In the genomic region with DNA sequence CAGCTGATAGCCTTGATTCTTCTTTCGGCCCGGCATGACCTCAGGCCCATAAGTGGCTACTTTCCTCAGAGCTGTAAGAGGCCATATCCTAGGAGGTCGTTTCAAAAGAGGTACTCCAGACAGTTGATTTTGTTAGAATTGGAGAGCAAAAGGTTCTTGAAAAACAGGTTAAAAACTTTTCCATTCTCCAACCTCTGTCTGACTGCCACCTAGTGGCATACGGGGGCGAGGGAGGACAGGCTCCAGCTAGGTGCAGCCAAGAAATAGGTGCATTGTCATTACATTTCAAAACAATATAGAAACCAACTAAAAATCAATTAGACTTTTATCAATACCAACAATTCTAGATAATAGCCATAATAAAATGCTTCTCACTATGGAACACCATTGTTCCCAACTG, we compare ENCODE assay signal across 8 mouse cellular contexts.
DNase-seq lines count a peak whose midpoint lies in the region; ATAC-seq and TF ChIP-seq lines count a peak whose summit lies in the region.

No protein-coding gene starts in this region.

- no peak overlapping the region for H3K4me3 ChIP-seq in layer of hippocampus, adult 2 months
- H3K4me3 ChIP-seq in CH12.LX (replicated peaks in 1 of 3; ENCODE audit: low read depth in 2 of 3, low read length in 2 of 3, poor library complexity in 1 of 3) = no peak overlapping the region

- dilution Hi-C loops in CH12.LX (cut with MboI; ENCODE audit: extremely low pct_ligation_motif_present, extremely low pct_unique_long_range_greater_than_20kb, low sequenced_read_pairs) = no loop called here

- in situ Hi-C loops in CH12.LX (cut with MboI; ENCODE audit: low pct_ligation_motif_present, low pct_unique_long_range_greater_than_20kb, low sequenced_read_pairs) = loop anchor here (25.0 kb wide), 1 partner anchor 188 kb away; a partner anchor contains a TSS

- no peaks in the 10 kb centered on the region for H3K79me2 ChIP-seq in CH12.LX (replicated peaks; ENCODE audit: control insufficient read depth, extremely low read depth, insufficient read depth, poor library complexity, severe bottlenecking)

- TF ChIP-seq EP300 in CH12.LX (IDR thresholded peaks at IDR 0.05; ENCODE audit: low read length) = no peak

- peak; percentile 55 for TF ChIP-seq RAD21 in CH12.LX (IDR thresholded peaks at IDR 0.05; ENCODE audit: low read depth, low read length)

- ATAC-seq in activated CD4-positive, CD25-positive, alpha-beta regulatory T cell, adult 4 months = no peak
- ATAC-seq in megakaryocyte, adult 5-6 weeks (ENCODE audit: poor library complexity, severe bottlenecking) = no peak

- TF ChIP-seq POLR2A in CH12.LX (IDR thresholded peaks at IDR 0.05; ENCODE audit: low read depth, low read length) = no peak

- peak; percentile 70 for TF ChIP-seq CTCF in layer of hippocampus, adult 2 months (conservative IDR thresholded peaks at IDR 0.05)
- peak; percentile 27 to 66 for TF ChIP-seq CTCF in CH12.LX (conservative IDR thresholded peaks at IDR 0.05 in 1 of 2, IDR thresholded peaks at IDR 0.05 in 1 of 2; ENCODE audit: low read depth in 2 of 2, low read length in 2 of 2)

- no peak overlapping the region for H3K9ac ChIP-seq in CH12.LX (ENCODE audit: insufficient read depth, low read depth)

- H3K4me1 ChIP-seq in CH12.LX (ENCODE audit: control insufficient read depth in 1 of 2, insufficient read depth in 2 of 2) = no peaks in the 10 kb centered on the region

- H3K4me2 ChIP-seq in CH12.LX (ENCODE audit: insufficient read depth, low read depth, poor library complexity, severe bottlenecking) = no peak overlapping the region

- H3K9me3 ChIP-seq in CH12.LX (replicated peaks; ENCODE audit: low read length) = no peaks in the 10 kb centered on the region

- H3K27ac ChIP-seq in layer of hippocampus, adult 2 months = no peak overlapping the region
- no peak overlapping the region for H3K27ac ChIP-seq in CH12.LX (ENCODE audit: insufficient read depth, low read depth)

- no peaks in the 10 kb centered on the region for H3K27me3 ChIP-seq in CH12.LX (replicated peaks)

- no peaks in the 10 kb centered on the region for H3K36me3 ChIP-seq in CH12.LX (replicated peaks in 1 of 2; ENCODE audit: control insufficient read depth in 1 of 2, insufficient read depth in 1 of 2, low read length in 1 of 2)

- peak; percentile 20 to 21 for DNase-seq in cerebellum, postnatal 10 days
- DNase-seq in cerebellum, adult 18-20 months = no peak
- DNase-seq in layer of hippocampus, adult 2 months (ENCODE audit: low spot score in 2 of 2) = peak in 1 of 2 experiments; percentile 9
- no peak for DNase-seq in layer of hippocampus, adult 9-11 months
- peak; percentile 16 for DNase-seq in CH12.LX (ENCODE audit: extremely low read depth)
- peak; percentile 19 to 25 for DNase-seq in kidney, postnatal 4 days

TF ChIP-seq in CH12.LX, 34 proteins besides CTCF, POLR2A, EP300 and RAD21:
- TF ChIP-seq ETS1 (conservative IDR thresholded peaks at IDR 0.05; ENCODE audit: low read depth, low read length) (no peak), SMC3 (IDR thresholded peaks at IDR 0.05; ENCODE audit: low read depth, low read length) (peak; percentile 78), MEF2A (IDR thresholded peaks at IDR 0.05; ENCODE audit: borderline replicate concordance, low read depth, low read length) (no peak)

Comparison
In these comparisons a context has a peak if more than half of its experiments do, and no peak if none do; other contexts are left out.
1. DNase-seq: peak in cerebellum, postnatal 10 days (2 of 2), CH12.LX (single experiment) and kidney, postnatal 4 days (2 of 2); none in cerebellum, adult 18-20 months (0 of 2) and layer of hippocampus, adult 9-11 months (single experiment).